Mouse (Mus musculus) E14TG2a.4 (cell line): Measurements from ENCODE around the gene Hyal5.

Source experiments
- CTCF ChIP-seq: conservative IDR thresholded peaks from 2 replicates; pipeline ENCODE4 v1.5.1; 2014; ENCODE audit warnings: low read length
- NANOG ChIP-seq: IDR thresholded peaks from 2 replicates; pipeline ENCODE4 v1.6.1; 2014; ENCODE audit warnings: borderline replicate concordance, low read length, mixed read lengths

DNA sequence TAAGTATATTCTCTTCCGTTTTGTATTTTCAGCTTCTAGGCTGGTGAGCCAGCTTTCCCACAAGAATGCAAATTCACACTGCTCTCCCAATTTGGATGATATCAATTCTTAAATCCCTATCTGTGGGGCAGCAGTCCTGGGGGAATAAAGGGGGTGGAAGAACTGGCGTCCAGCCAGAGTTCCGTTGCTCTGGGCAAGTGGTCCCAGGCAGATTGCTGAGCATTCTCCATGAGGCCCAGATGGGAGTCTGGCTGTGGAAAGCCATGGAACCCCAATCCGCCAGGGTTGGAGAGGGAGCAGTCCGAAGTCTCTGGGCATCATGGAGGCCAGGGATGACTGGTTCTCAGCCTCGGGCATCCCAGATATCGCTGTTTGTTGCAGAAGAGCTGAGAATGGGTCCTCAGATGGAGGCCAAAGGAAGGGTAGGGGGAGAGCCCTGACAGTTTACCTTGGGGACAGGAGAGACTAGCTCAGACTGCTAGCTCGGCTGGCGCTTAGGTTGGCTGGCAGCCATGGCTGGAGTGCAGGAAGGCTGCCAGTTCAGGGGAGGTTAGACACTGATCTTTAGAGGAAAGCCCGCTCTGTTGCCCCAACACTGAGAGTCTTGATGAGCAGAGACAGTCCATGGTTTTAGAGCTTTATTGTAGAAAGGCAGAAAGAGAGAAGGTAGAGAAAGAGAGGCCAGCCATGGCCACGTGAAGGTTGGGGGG is 67.4 kb downstream of the Hyal5 start:
- TF ChIP-seq CTCF (no peak), NANOG (no peak)
